Mouse (Mus musculus) CD4-positive helper T cell, adult 2 months (primary cell): ENCODE data around the gene Anapc13.
A peak's percentile ranks its signal among the peaks of the same experiment; 100 is the strongest.

ENCODE experiments used
- DNase-seq: peaks from one replicate; pipeline ENCODE4 v3.0.0-alpha.2; 2012; ENCODE audit warnings: low read depth, missing footprints, low spot score

The Anapc13 gene

DNA sequence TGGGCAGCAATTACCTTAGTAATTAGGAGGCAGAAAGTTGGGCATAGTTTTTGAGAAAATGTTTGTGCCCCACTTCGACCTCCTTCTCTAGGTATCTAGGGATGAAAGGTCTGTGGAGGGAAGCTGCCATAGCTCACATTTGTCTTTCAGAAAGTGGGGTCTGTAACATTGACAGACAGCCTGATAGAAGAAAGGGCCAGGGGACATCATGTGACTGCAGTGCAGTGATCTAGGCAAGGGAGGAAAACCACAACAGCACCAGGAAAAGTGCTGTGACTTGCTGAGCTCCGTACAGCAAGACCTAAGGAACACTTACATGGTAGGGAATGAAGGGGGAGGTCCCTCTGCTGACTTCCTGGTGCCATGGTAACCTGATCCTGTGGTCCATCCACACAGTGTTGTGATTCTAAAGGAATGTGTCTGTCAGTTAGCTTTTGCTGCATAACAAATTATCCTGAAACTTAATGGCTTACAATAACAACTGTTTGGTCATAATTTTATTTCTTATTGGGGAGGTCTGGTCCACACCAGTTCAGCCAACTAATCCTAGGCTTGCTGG, 5.6 kb downstream of the Anapc13 start:
- no peak for DNase-seq

GRCm38 (mm10) chr9:102632173-102632572, 6.1 kb downstream of the Anapc13 start:
- DNase-seq: no peak

- peak; percentile 67 for DNase-seq
Observed at GRCm38 (mm10) chr9:102632923-102633537, 6.9 kb downstream of the Anapc13 start.

DNA sequence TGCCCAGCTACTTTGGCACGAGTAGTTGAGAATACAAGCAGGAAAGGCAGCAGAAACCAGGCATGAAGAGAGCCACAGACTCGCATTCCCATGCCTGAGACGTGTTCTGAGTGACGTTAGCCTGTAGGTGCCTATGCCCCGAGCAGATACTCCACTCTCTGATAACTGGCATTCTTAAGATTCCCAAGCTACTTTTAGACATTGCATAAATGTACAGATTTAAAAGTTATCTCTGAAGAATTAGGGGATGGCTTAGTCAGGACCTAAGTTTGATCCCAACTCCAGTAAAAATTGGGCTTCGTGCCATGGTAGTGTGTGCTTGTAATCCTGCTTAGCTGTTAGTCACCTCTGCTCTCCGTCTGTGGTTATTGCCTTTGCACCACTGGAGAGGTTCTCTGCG, 8.4 kb downstream of the Anapc13 start:
- DNase-seq: no peak

GRCm38 (mm10) chr9:102636553-102636952, 10.5 kb downstream of the Anapc13 start:
- peak; percentile 59 for DNase-seq

DNA sequence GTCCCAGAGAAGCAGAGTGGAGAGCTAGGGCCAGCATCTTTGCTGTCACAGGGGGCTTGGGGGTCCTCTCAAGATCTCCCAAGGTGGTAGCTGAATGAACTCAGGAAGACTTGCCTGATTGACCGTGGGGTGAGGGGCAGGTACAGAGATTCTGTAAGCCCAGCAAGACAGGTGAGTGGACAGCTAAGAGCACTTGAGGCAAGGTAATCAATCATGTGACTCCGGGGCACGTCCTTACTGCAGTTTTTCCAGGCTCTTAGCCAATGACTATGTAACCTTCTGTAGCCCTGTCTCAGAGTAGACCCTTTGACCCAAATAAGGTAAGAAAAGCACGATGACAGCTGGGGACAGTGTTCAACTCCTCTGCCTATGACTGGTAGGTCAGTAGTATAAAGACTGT, 11.0 kb downstream of the Anapc13 start:
- no peak for DNase-seq

DNA sequence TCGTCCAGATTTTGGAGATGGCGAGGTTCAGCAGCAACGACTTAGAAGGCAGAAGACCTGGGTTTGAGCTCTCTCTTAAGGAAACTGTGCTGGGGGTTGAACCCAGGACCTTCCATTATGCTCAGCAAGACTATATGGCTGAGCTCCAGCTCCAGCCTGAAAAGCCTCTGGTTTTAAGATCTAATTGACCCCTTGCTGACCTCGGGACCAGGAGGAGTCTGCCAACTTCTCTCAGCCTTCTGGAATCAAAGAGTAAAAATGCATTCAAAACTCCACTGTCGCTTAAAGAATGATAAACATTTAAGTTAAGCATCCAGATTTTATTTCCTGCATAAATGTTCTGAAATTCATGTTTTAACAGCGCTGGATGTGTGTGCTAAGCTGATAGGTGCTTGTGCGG, 12.9 kb downstream of the Anapc13 start:
- no peak for DNase-seq

GRCm38 (mm10) chr9:102639510-102639909, 13.4 kb downstream of the Anapc13 start:
- DNase-seq: no peak

DNA sequence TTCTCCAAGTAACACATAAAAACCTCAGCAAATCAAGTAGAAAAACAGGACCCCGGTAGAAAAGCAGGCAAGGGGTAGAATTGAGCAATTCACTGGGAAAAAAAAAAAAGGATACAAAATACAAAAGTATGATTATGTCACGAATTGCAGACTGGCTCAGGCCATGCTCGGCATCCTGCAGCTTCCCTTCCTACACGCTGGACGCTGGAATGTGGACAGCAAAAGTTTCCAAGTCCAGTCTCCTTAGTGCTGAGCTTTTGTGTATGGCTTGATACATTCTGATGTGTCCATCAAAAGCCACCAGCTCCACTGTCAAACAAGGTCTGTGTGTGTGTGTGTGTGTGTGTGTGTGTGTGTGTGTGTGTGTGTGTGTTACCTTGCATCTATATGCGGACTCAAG, 15.4 kb downstream of the Anapc13 start:
- DNase-seq: no peak

DNA sequence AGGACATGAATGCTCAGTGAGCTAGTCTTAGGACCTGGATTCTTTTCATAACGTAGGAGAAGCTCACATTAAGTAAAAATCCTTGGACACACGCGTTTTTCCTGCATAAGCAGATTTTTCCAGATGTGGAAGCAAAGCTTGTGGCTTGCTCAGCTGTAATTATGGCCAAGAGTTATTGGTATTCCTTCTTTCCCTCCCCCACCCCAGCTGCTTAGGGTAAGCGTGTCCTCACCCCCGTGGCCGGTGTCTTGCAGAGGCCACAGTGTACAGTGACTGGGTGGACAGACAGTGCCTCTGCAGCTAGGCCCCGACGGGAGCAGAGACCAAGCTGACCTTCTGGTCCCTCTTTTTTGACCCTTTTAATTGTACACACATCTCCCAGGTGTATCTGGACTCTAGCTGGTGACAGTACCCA, 17.0 kb downstream of the Anapc13 start:
- no peak for DNase-seq

DNA sequence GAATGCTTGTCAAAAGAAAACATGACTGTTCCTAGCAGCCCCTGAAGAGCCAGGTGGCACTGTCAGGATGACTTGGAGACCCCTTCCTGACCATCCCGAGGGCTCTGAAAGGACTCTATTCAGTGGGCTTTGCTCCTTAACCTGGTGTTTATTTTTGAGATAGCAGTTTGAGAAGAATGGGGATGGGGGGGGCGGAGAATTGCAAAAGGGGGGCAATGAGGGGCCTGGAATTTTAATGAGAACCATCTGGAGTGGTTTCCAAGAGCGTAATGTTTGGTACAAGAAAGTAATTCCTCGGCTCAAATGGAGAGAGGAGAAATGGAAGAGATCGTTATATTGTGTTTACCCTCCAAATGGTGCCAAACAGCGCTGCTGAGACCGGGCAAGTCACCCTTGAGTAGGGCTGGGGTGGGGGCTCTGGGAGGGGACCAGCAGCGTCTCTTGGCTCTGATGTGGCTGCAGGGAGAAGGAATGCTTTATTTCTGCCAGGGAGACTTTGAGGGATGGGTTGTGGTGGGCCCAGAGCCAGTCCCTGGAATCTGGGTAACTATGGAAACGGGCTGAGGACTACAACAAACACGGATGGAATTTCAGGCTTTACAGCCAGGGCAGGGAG, 17.5 kb downstream of the Anapc13 start:
- no peak for DNase-seq

DNA sequence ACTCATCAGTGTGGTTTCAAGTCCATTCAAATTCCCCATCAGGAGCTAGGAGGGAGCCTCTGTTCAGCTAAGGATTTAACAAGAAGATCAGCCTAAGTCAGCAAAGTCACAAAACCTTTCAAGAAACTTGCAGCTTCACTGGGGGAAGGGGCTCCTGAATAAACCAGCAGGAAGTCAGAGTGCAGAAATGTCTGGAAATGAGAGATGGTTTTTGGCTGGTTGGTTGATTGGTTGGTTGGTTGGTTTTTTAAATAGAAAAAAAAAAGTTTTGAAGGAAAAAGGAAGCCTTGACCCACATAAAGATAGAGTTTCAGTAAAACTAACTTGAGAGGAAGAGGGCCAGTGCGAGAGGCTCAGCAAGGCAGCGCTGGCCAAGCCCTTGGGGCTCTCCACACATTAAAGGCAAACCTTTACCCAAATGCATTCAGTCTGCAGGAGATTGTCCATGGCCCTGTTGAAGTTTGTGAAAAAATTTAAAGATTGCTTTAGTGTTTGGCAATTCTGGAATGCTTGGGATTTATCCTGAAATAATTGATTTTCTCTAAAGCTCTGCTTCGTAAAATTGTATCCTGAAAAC, 19.1 kb downstream of the Anapc13 start:
- DNase-seq: no peak

- DNase-seq: no peak
Observed at GRCm38 (mm10) chr9:102647010-102647409, 20.9 kb downstream of the Anapc13 start.

DNA sequence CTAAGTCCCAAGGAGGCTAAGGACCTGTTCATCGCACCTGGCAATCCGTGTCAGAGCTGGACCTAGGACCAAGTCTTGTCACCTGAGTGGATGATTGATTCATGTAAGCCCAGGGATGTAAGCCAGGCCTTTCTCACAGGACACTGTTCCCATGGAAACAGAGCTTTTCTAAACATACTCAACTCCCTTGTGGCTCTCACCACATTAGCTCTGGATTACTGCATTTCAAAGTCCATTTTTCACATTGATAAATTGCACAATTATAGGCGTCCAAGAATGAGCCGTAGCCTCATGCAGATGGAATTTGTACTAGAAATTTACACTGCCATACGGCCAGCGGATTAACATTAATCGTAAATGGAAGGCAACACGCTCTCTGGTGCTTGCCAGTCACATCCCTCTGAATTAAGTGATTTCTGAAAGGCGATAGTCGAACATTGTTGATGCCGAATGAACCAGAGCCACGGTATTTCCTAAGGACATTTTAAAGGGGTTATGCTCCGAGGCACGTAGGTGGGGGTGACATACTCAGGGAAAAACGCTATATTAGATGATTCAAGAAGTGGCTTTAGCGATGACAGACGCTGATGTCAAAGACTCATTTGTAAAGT, 23.9 kb downstream of the Anapc13 start:
- no peak for DNase-seq

DNA sequence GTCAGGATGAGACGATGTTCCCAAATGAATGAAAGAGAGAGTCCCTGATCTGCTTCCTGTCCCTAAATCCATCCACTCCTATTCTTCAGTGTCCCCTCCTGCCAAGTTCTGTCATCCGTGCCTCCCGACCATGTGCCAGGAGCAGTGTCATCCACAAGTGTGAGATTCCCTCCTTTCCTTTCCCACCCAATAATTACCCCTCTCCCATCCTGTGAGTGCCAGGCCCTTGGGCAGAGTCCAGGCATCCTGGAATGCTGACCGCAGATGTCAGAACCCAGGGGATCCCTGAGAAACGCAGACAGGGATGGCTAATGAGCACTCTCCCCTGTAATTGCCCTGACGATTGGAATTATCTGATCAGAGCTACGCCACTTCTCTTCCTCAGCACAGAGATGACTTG, 24.5 kb downstream of the Anapc13 start:
- no peak for DNase-seq

DNA sequence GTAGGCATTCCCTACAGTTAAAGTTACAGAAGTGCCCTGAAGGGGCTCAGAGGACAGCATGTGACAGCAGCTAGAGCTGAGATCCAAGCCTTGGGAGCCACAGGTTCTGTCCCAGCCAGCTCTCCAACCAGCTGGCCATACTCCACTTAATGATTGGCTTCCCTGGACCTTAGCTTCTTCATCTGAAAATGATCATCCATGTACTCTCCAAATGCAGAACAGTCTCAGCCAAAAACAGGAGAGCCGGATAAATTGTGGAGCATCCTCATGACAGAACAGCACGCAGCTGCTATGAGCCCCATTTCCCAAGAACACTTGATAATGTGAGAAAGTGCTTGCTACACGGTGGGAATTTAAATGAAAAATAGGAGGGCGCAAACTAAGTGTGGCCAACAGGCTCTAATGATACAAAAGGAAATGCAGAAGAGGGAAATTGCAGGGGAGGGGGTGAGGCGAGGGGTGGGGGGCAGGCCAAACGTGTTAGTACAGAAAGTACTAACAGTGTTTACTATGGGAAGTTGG, 25.2 kb downstream of the Anapc13 start:
- no peak for DNase-seq

GRCm38 (mm10) chr9:102656355-102657095, 30.4 kb downstream of the Anapc13 start:
- DNase-seq: no peak

DNA sequence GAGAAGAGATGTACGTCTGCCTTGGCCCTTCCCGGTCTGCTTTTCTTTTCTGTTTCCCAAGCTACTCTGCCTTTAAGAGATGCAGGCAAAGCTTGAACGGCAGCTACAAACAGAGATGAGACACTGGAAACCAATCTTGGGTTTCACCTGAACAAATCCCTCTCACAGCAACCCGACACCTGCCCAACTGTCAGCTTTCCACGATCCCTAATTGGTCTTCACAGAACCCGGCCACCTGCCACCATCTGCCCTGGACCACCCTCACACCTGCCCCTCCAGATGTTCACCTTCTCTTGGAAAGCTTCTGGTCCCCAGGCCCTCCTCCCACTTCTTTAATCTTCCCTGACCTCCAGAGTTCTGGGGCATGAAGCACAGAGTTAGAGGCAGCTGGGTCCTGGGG, 42.0 kb downstream of the Anapc13 start:
- DNase-seq: no peak

- no peak for DNase-seq
Observed at GRCm38 (mm10) chr9:102668906-102669305, 42.8 kb downstream of the Anapc13 start.

DNA sequence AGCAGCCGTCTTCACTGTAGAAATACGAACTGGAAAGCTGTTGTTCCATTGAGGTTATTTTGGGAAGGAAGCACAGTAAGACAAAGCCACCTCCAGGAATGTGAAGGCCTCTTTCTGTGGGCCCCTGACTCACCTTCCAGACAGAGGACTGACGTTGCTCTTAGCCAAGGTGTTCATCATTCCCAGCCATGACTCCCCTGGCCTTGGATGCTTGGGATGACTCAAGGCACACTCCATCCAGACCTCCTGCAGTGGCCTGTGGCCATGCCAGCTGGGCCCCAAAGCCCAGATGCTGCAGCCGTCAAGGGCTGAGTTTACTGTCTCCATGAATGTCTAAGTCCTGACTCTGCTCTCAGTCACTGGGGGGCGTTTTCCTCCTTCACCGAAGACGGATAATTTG, 47.3 kb downstream of the Anapc13 start:
- DNase-seq: no peak

DNA sequence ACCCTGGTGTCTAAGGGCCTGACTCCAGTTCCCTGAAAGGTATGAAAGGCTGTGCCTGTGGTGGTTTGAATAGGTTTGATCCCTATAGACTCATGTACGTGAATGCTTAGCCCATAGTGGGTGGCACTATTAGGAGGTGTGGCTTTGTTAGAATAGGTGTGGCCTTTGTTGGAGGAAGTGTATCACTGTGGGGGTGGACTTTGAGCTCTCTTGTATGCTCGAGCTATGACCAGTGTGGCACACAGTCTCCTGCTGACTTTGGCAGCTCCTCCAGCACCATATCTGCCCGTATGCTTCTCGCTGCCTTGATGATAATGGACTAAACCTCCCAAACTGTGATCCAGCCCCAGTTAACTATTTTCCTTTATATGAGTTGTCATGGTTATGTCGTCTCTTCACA, 49.8 kb downstream of the Anapc13 start:
- no peak for DNase-seq

DNA sequence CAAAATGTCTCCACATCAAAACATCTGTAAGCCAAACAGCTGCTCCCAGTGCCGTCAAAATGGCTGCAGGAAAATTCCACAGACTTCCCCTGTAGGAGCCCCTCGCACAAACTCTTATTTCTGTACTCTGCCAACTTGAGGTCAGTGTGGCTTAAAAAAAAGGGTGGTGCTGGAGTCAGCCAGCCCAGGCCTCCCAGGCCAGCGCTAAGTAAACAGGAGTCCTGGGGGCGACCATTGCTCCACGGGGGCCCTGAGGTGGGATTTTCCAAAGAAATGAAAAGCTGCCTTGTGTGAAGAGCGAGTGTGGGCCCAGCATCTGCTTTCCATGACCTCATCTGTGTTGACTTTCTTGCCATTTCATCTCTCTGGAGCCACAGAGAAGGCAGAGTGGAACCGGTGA, 55.4 kb downstream of the Anapc13 start:
- DNase-seq: no peak
